Mouse (Mus musculus) gastrocnemius, postnatal 4 days (tissue): Measurements from ENCODE around the gene Upf3a. TPM values are rescaled to one million over a fixed set of nuclear protein-coding genes. Genes with fewer than 3 reads are reported as not detected.
A peak's percentile ranks its signal among the peaks of the same experiment; 100 is the strongest.
"Not testable (repeated sequence)": the region's sequence is repeated elsewhere in the genome, so short reads cannot be mapped to it uniquely, and the experiment has no call there.

Experiments
- DNase-seq, 2 experiments: peaks; one replicate each; pipeline ENCODE4 v3.0.0; 2021 to 2022; ENCODE audit warnings: low spot score in 2 of 2, mixed read lengths in 2 of 2
- long read RNA-seq, 2 experiments: library from polyadenylated mRNA; stranded (forward); transcript quantifications; one replicate each; pipeline ENCODE4 v2.0.0; 2021
- total RNA-seq, 2 experiments: library from RNA; stranded (reverse); gene quantifications; 2 replicates each; pipeline ENCODE4 v1.2.3; 2021

Gene Upf3a
- total RNA-seq: 10 to 100 TPM; 17.9 to 21.5 TPM
- long read RNA-seq, experiment 1, transcript Upf3a-201 (9 exons, 2,057 nt): major isoform, 34 of 47 reads
- long read RNA-seq, experiment 1, partial matches to known transcripts: 7 of 47 reads
- long read RNA-seq, experiment 1, other reads (novel, unspliced or antisense): 4 of 47 reads
- long read RNA-seq, experiment 2, transcript Upf3a-201 (9 exons, 2,057 nt): major isoform, 30 of 37 reads
- long read RNA-seq, experiment 2, partial matches to known transcripts: 2 of 37 reads
- long read RNA-seq, experiment 2, other reads (novel, unspliced or antisense): 4 of 37 reads

DNA sequence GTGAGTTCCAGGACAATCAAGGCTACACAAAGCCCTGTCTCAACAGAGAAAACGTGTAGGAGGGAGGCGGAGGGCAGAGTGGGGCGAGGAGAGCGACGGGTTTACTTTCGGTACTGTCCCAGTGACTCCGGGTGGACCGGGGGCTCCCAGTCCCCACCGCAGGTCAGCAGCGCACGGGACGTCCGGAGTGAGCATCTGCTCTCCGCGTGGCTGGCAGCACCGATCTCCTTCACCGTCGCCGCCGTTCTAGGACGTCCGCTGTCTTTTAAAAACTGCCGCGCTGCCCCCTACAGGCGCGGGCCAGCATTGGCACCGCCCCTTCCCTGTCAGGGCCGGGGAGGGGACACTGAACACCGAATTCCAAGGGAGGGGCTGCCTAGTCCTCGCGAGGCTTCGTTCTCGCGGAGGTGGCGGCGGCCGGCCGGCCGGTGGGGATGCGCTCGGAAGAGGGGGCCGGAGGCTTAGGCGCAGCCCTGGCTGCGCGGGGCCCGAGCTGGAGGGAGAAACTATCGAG, at the start of gene Upf3a:
Upf3a (plus strand) TSS at position 366 of the 514 bp plus-strand sequence.
- DNase-seq: peak; percentile 82 to 89

DNA sequence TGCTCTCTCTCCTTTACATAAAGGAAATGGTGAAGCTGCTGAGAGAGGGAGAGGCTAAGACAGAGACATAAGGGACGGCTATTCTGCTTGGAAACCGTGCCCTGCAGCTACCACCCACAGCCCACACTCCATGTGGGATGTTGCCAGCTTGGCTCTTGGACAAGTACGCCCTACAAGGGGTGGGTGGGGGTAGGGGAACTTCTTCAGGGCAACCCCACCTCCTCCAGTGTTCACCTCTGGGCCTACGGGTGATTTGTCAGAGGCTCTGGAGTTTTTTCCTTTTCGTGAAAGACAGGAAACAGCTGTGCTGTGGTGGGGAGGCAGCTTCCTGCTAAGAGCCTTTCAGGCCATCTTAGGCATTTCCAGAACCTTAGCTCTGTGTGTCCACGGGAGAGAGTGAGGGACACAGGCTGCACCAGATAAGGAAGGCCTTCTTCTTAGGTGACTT, 45.1 kb upstream of the Upf3a start:
- DNase-seq: no peak

DNA sequence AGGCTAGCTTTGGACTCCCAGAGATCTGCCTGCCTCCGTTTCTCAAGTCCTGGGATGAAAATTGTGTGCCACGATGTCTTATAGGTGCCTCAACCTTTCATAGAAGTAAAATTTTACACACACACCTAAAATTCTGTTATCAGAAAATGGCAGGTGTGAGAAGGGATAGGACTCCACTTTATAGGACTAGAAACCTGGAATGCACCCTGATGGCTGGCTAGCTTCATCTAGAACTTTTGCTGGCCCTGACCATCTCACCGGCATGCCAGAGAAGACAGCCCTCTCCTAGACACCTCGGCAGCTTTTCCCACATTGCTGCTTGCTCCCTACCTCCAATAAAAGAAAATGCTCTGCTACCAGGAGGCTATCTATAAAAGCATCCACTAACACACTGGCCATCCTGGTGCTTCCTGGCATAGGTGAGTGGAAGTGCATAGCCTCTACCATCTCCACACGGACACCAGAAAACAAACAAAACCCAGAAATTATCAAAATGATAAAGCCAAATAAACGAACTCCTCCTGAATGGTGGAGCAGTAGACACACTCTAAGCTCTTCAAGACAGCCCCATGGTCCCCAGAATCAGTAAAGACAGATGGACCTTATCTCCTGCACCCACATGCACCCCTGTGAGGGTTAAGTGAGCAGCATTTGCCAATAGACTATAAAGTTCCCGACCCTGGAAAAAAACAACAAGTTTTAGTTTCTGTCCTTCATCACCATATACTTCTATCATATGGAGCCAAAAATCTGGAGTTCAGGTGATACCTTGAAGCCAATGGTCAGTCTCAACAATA, 44.4 kb upstream of the Upf3a start:
- DNase-seq: no peak

DNA sequence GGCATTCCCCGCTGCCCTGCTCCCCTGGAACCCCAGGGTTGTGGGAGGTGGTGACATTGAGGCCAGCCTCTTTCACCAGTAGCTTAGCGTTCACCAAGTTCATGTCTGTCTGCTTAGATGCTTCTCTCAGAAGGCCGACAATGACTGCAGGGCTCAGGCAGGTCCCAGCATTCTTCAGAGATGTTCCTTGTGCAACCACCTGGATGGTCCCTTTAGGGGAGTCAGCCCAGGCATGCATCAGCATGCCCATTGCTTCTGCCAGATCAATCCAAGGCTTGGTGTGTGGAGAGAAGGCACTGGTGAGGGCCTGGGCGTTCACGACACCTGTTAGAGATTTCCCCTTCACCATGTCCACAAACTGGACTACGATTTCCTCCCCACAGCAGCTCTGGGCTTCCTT, 39.2 kb upstream of the Upf3a start:
- not testable (repeated sequence) for DNase-seq

- DNase-seq: no peak
Observed at GRCm38 (mm10) chr8:13747626-13748025, 37.8 kb upstream of the Upf3a start.

DNA sequence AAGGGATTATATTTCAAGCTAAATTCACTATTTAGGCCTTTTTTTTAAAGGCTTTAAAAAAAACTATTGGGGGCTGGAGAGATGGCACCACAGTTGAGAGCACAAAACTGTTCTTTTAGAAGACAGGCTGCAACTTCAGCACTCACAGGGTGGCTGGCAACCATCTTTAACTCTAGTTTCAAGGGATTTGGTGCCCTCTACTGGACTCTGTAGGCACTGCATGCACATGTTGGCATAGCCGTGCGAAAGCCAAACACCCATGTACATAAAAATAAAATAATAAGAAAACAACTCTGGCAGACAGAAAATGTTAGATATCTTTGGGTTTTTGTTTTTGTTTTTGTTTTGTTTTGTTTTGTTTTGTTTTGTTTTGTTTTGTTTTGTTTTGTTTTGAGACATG, 31.7 kb upstream of the Upf3a start:
- DNase-seq: peak; percentile 60 to 82

DNA sequence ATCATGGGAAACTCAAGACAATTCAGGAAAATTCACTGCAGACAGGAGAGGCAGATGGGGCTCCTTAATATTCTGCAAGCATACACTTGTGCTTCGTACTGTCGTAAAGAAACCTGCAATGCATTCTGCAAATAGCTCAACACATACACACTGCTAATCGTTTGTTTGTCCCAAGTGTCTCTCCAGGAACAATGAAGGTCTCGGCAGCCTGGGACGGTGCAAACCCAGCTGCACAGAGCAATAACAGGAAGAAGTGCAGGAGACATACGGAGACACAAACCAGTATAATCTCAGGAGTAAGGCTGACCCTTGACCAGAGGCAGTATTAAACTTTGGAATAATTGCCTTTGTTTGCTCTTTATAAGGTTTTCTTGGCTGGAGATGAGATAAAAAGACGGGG, 28.9 kb upstream of the Upf3a start:
- no peak for DNase-seq

DNA sequence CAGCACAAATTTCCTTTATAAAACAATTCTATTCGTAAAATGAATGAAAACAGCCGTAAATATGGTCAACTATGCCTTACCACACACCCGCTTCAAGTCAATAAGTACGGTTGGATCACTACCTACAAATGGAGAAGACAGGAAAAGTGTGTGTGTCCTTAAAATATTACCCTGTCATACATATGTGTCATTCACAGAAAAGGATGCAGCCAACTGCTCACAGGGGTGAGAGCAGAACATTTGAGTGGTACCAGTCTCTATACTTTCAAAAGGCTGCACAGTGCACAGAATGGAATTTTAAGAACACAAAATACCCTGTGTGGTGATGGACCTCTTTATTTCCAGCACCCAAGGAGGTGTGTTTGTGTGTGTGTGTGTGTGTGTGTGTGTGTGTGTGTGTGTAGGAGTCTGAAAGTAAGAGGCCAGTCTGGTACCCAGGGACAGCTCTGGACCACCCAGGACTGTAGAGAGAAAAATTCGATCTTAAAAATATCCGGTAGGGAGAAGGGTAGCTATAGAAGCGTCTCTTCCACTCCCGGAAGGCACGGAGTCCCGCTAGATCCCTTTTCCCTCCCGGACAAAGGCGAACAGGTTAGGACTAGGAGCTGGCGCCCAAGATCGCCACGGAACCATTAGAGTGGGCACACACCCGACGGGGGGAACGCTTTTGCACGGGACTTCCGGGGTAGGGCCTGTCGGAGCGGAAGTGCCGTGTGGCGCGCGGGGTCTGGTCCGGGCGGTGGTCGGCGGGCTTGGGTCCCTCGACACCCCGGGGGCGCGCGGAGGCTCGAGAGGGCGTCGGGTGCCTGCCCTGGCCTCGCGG, 28.2 kb upstream of the Upf3a start, which contains the start of gene Cdc16:
Cdc16 (plus strand) TSS at position 695 of the 823 bp plus-strand sequence.
- peak; percentile 83 to 91 for DNase-seq

DNA sequence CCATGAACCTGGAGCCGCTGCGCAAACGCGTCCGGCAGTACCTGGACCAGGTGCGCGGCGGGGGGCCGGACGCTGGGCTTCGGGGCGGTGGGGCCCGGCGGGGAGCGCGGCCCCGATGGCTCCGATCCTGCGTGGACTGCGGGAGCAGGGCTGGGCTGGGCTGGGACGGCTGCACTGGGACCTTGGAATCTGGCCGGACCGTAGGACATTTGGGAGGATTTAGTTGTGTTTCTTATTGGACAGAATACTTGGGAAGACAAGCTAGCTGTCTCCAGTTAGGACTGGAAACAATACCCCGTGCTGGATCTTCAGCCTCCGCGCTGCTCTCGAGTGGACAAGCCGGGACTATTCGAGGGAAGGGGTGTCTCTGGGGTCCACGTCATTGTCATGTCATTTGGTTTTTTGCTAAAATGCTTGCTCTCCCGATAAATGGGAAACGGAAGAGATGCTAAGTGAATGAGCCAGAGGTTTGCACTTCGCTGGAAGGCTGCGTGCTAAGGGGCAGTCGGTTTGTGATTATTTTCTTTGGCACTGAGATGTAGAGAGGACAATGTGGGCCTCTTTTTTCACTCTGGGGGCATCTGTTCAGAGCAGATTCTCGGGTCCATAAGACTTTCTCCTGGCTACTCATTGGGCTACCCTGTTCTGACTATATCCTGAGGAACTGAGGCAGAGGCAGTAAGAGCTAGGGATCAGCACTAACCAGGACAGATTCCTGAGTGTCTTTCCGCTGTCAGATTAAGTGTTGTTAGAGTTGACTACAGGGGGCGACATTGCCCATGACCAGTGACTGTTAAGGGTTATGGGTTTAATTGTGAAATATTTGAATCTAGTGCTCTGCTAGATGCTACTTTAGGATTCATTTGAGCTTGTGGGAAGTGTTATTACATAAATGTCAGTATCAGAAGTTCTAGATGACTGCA, 27.3 kb upstream of the Upf3a start:
- peak in 1 of 2 experiments; percentile 46 for DNase-seq

DNA sequence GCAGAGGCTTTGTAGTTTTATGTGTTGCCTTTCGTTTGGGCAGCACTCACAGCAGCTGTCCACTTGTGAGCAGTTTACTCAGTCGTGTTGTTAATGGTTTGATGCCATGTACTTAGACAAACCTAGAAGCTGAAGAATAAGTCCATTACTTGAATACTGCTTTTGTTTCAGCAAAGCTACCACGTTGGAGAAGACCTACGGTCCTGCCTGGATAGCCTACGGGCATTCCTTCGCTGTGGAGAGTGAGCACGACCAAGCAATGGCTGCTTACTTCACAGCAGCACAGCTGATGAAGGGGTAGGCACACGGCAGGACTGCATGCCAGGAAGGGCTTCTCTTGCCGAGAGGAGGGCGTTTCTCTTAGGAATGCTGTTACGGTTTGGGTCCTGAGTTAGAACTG, 16.2 kb upstream of the Upf3a start:
- no peak for DNase-seq

DNA sequence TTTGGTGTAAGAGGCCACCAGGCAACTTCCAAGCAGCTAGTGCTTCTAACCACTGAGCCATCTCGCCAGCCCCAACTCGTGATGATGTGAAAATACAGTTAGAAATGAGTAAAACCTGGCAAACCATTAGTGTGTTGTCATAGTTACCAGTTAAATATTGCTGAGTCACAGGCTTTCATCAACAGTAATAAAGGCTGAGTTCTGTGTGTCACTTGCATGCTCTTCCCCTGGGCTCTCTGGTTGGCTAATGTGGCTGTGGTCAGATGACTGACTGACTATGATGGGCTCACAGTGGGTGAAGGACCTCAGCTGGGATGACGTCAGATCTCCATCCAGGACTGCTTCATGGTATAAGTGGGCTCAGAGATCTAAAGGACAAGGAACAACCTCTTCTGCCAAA, 4.9 kb upstream of the Upf3a start:
- DNase-seq: no peak

GRCm38 (mm10) chr8:13785764-13786299, 417 bp downstream of the Upf3a start:
- peak; percentile 99 for DNase-seq

DNA sequence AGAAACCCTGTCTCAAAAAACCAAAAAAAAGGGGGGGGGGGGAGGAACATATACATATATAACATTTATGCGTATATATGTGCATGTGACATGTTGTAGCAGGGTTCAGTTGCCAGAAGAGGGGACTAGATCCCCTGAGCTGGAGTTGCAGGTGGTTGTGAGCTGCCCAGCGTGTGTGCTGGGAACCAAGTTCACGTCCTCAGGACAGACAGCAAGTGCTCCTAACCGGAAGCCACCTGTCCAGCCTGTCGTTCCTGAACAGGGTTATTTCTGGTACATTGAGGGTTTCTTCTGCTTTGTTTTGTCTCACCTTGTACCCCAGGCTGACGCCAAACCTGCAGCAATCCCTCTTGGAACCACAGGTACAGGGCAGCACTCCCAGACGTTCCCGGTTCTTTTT, 4.2 kb downstream of the Upf3a start:
- no peak for DNase-seq

DNA sequence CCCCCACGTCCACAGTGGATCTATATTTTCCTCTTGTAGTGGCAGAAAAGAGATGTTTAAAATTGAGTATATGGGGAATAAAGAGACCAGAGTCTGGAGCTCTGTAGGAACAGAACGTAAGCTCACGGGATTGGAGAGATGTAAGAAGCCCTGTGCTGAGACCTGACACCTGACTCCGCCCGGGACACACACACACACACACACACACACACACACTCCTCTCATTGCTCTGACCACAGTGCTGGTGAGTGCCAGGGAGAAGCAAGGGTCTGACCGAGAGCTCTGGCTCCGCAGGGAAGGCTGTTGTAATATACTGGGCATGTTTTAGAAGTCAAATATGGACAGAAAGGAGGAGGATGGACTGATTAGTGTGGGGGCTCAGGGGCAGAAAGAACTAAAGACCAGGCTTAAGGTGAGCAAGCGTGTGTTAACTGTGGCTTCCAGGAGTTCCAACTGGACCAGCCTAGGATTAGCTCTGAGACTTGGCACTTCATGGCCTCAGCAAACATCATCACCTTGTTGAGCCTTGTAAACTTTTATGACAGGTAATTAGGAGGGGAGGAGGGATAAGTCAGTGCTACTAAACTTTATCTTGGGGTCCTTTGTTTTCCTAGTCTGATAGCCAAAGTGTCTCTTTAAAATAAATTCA, 7.8 kb downstream of the Upf3a start:
- no peak for DNase-seq

GRCm38 (mm10) chr8:13793746-13794101, 8.3 kb downstream of the Upf3a start:
- DNase-seq: no peak

DNA sequence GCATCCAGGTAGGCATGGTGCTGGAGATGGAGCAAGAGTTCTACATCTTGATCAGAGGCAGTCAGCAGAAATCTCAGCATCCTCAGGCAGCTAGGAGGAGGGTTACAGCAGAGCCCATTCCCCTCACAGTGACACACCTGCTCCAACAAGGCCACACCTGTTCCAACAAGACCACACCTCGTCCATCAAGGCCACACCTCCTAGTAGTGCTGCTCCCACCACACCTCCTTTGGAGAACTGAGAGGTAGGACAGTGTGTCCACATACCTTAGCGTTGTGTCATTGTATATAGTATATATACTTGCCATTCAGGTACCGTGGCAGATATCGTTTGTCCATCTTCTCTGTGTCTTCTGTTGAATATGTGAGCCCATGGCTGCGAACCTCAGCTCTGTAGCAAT, 12.3 kb downstream of the Upf3a start:
- no peak for DNase-seq

- DNase-seq: no peak
Observed at GRCm38 (mm10) chr8:13799566-13799965, 14.2 kb downstream of the Upf3a start.

GRCm38 (mm10) chr8:13828598-13829172, 43.3 kb downstream of the Upf3a start:
- no peak for DNase-seq

DNA sequence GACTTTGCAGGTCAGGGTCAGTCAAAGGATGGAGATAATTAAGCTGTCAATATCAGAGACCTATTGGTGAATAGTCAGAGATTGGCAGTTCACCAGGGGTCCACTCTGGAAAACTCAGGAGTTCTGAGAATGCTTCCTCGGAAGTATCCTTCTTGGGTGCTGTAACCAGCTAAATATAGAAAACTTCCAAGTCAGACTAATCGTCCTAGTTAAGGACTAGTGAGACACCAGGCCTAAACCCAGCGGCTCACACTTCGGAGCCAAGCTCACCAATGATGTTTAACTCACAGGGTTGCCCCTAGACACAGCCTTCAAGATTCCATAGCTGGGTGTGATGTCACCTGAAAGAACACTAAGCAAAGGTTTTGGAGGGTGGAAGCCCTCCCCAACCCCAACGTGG, 52.9 kb downstream of the Upf3a start, which contains the start of gene AF366264:
AF366264 (minus strand) TSS at position 101 of the 400 bp plus-strand sequence.
- DNase-seq: not testable (repeated sequence)
